Mouse (Mus musculus) G1E (cell line): ENCODE measurements at regions not wholly inside any gene's neighbourhood (a gene's known extent, or its start where the extent isn't known, plus 50 kb on each side); places are given as distances from the start of the nearest gene placed in this dataset.

ENCODE experiments used
- CTCF ChIP-seq: IDR thresholded peaks from 2 replicates; pipeline ENCODE4 v1.5.1; 2012; ENCODE audit warnings: low read depth, low read length, inconsistent platforms, mixed read lengths
- GATA1 ChIP-seq: IDR thresholded peaks from 2 replicates; pipeline ENCODE4 v1.6.1; 2012; ENCODE audit warnings: borderline replicate concordance, low read length, inconsistent platforms, mixed read lengths
- GATA2 ChIP-seq: IDR thresholded peaks from 2 replicates; pipeline ENCODE4 v1.6.1; 2012; ENCODE audit warnings: low read depth, low read length, inconsistent platforms, borderline replicate concordance
- POLR2AphosphoS5 ChIP-seq: IDR thresholded peaks from 2 replicates; pipeline ENCODE4 v1.6.1; 2012; ENCODE audit warnings: low read depth, low read length, inconsistent platforms; ENCODE audit not compliant: insufficient replicate concordance
- TAL1 ChIP-seq: conservative IDR thresholded peaks from 2 replicates; pipeline ENCODE4 v1.6.1; 2012; ENCODE audit warnings: low read depth, low read length, inconsistent platforms, mixed read lengths

DNA sequence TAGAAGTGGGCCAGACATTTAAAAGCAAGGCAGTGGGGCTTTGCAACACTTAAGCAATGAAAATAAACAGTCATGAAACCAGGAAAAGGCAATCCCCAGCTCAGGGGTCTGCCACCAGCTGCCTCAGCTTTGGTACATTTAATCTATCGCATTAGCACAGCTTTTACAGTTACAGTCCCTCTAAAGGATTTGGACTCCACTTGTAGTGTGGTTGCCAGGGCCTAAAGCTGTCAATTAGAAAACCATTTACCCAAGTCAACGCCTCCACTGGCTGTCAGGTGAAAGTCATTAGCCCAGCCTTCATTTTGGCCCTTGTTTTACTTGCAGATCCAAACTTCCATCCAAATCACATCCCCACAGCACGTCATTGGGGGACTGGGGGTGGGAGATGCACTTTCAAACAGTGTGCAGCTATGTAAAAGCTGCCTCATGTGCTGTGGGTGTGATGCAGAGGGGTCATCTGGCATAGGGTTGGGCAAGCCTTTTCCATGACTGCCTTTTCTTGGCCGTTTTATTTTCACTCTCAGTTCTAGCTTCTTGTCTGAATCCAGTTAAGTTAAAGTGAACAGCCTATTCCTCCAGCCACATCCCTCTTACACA, 664.9 kb upstream of the 2610301B20Rik start:
- TF ChIP-seq CTCF = no peak
- TF ChIP-seq POLR2AphosphoS5 = no peak
- no peak for TF ChIP-seq TAL1
- TF ChIP-seq GATA1 = no peak
- TF ChIP-seq GATA2 = no peak
